Mouse (Mus musculus) forebrain, embryonic 16.5 days (tissue): ENCODE data around the gene Krit1. TPM values are rescaled to one million over a fixed set of nuclear protein-coding genes. Genes with fewer than 3 reads are reported as not detected.
"Not testable (repeated sequence)": the region's sequence is repeated elsewhere in the genome, so short reads cannot be mapped to it uniquely, and the experiment has no call there.

ENCODE experiments used
- ATAC-seq: fragments of 200-750 bp; cut with Nextera tagmentation; 2 replicates; pipeline ENCODE4 v1.8.0; 2017; ENCODE audit warnings: mild to moderate bottlenecking, moderate library complexity
- H3K27ac ChIP-seq: fragments of 300-500 bp; sonication (generic); 2 replicates; pipeline ENCODE4 v1.5.1; 2014; ENCODE audit warnings: low read length, control low read depth
- H3K27me3 ChIP-seq: fragments of 300-500 bp; sonication (generic); replicated peaks from 2 replicates; pipeline ENCODE4 v1.6.1; 2014; ENCODE audit warnings: low read length; ENCODE audit not compliant: control insufficient read depth, insufficient read depth
- H3K36me3 ChIP-seq: fragments of 300-500 bp; sonication (generic); 2 replicates; pipeline ENCODE4 v1.6.1; 2014; ENCODE audit not compliant: control insufficient read depth, insufficient read depth
- H3K4me1 ChIP-seq: fragments of 300-500 bp; sonication (generic); replicated peaks from 2 replicates; pipeline ENCODE4 v1.6.1; 2014; ENCODE audit warnings: low read length; ENCODE audit not compliant: control insufficient read depth, insufficient read depth
- H3K4me2 ChIP-seq: fragments of 300-500 bp; sonication (generic); 2 replicates; pipeline ENCODE4 v1.6.1; 2014; ENCODE audit warnings: mild to moderate bottlenecking, low read length, control low read depth
- H3K4me3 ChIP-seq: fragments of 300-500 bp; sonication (generic); replicated peaks from 2 replicates; pipeline ENCODE4 v1.5.1; 2014; ENCODE audit warnings: mild to moderate bottlenecking, low read length, control low read depth
- H3K9ac ChIP-seq: fragments of 300-500 bp; sonication (generic); replicated peaks from 2 replicates; pipeline ENCODE4 v1.6.1; 2014; ENCODE audit warnings: low read depth, low read length, control low read depth
- H3K9me3 ChIP-seq: fragments of 300-500 bp; sonication (generic); 2 replicates; pipeline ENCODE4 v1.6.1; 2016; ENCODE audit warnings: low read length; ENCODE audit not compliant: control insufficient read depth
- WGBS: fragments of 180-500 bp; shearing (Covaris S2); extraction: QIAGEN DNeasy Blood & Tissue Kit; methylation state at CpG from one replicate; pipeline ENCODE4 v1.1.7; 2014; 5-methylcytosine and 5-hydroxymethylcytosine counted together
- polyA plus RNA-seq: library from polyadenylated mRNA; unstranded; fragments of >200 nt; fragmentation: Nextera tagmentation; extraction: Ambion mirVana; gene quantifications from 2 replicates; pipeline ENCODE4 v1.2.1, GENCODE M21; 2015

The Krit1 gene
- polyA plus RNA-seq, result 68.8 and 72.8 TPM in 2 replicates

DNA sequence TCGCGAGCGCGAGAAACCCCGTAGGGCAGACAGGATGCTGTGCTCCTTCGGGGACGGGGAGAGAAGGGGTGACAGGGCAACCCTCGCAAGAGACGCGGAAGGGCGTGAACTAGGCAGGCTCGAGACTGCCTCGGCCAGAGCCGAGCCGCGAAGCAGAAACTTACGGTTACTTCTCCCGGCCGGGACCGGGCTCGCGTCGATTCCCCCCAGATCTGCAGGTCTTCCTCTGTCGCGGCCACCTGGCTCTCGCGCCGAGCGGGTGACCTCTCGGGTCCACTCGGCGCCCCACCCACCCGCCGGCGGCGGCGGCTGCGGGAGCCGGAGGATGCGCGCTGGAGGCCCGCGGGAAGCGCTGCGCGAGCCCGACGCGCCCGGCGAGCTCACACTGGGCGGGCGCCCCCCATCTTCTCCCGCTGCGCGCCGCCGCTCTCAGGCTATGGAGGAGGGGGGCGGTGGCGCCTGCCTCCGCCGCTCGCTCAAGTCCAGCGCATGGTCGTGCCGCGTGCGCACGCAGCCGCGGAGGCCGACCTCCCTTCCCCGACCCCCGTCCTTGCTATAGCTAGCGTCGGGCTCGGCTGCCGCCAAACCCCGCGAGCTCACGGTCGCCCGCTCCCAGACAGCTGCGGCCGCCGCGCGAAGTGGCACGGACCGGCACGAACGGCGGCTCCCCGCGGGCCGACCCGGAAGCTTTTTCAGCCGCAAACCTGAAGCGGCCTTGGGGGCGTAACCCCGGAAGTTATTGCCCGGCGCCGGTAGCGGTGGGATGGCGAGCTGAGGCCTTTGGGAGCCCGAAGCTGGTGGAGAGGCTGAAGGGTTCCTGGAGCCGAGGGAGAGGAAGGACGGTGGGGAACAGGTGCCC lies at the start of gene Krit1, which contains the start of gene Ankib1:
Gene Krit1, plus strand, starts transcription at position 752 of the 859 bp plus-strand sequence.
Gene Ankib1, minus strand, starts transcription at position 493 of the 859 bp plus-strand sequence.
- Histone ChIP-seq H3K36me3 (no peaks in the 10 kb centered on the region), H3K4me1 (peaks cover 9% of the 10 kb centered on the region), H3K9ac (peak within 1 kb of the TSS; percentile 80), H3K27me3 (no peaks in the 10 kb centered on the region), H3K9me3 (no peaks in the 10 kb centered on the region), H3K4me3 (peak within 1 kb of the TSS; percentile 85), H3K27ac (peak within 1 kb of the TSS; percentile 89), H3K4me2 (peak within 1 kb of the TSS; percentile 73)
- WGBS, result 0% methylated on average over 79 of the region's 109 CpGs
- ATAC-seq, result peak; percentile 95

DNA sequence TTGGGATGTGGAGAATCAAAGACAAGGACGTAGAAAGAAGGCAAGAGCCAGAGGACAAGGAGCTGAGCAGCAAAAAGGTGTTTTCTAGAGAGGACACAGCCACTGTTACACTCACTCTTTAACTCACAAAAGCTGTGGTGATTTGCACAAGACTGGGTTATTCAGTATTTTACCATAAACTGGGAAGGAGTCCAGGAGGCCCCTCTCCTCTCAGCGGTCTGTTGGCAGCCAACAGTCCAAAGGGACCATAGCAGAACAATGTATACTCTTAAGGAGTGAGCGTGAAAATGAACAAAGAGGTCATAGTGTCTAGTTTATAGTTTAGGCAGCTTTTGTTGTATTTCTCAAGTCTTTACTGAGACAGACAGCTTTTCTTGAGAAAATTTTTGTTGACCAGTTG lies 31.5 kb upstream of the Krit1 start:
- no peak overlapping the region for H3K9ac ChIP-seq
- H3K36me3 ChIP-seq, result no peaks in the 10 kb centered on the region
- peak; percentile 67 for ATAC-seq
- 24% methylated on average over 3 of the region's 3 CpGs for WGBS
- no peak overlapping the region for H3K27ac ChIP-seq
- H3K27me3 ChIP-seq, result no peaks in the 10 kb centered on the region
- H3K4me1 ChIP-seq, result peaks cover 10% of the 10 kb centered on the region
- H3K4me2 ChIP-seq, result no peak overlapping the region
- H3K4me3 ChIP-seq, result no peak overlapping the region
- H3K9me3 ChIP-seq, result no peaks in the 10 kb centered on the region

DNA sequence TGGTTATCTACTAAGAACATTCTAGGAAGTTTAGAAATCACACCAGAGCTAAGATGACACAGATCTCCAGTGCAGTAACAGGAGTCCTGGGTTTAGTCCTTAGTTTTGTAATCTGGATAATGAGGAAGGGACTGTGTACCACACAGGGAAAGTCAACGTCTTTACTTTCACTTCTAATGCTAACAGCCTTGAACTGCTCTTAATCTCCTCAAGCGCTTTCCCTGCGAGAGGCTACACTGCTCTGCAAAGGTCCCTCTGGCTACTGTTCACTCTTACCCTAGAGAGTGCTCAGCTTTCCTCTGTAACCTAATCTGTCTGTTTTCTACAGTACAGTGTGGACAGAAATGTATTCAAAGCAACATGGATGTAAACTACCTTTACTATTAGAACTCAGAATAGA lies 31.0 kb upstream of the Krit1 start:
- no peaks in the 10 kb centered on the region for H3K27me3 ChIP-seq
- H3K4me2 ChIP-seq, result no peak overlapping the region
- H3K4me1 ChIP-seq, result peaks cover 10% of the 10 kb centered on the region
- H3K9ac ChIP-seq, result no peak overlapping the region
- peak; percentile 55; the same call in 1 of the 2 replicates for ATAC-seq
- no peaks in the 10 kb centered on the region for H3K9me3 ChIP-seq
- WGBS, result 21% methylated on average over 3 of the region's 3 CpGs
- no peaks in the 10 kb centered on the region for H3K36me3 ChIP-seq
- no peak overlapping the region for H3K4me3 ChIP-seq
- H3K27ac ChIP-seq, result no peak overlapping the region

- no peak overlapping the region for H3K9ac ChIP-seq
- peaks cover 6% of the 10 kb centered on the region for H3K4me1 ChIP-seq
- H3K27ac ChIP-seq, result no peak overlapping the region
- H3K4me2 ChIP-seq, result no peak overlapping the region
- H3K4me3 ChIP-seq, result no peak overlapping the region
- ATAC-seq, result no peak
- no peaks in the 10 kb centered on the region for H3K9me3 ChIP-seq
- H3K27me3 ChIP-seq, result no peaks in the 10 kb centered on the region
- no peaks in the 10 kb centered on the region for H3K36me3 ChIP-seq
These were observed 20.3 kb upstream of the Krit1 start for GRCm38 (mm10) chr5:3782670-3783069.

DNA sequence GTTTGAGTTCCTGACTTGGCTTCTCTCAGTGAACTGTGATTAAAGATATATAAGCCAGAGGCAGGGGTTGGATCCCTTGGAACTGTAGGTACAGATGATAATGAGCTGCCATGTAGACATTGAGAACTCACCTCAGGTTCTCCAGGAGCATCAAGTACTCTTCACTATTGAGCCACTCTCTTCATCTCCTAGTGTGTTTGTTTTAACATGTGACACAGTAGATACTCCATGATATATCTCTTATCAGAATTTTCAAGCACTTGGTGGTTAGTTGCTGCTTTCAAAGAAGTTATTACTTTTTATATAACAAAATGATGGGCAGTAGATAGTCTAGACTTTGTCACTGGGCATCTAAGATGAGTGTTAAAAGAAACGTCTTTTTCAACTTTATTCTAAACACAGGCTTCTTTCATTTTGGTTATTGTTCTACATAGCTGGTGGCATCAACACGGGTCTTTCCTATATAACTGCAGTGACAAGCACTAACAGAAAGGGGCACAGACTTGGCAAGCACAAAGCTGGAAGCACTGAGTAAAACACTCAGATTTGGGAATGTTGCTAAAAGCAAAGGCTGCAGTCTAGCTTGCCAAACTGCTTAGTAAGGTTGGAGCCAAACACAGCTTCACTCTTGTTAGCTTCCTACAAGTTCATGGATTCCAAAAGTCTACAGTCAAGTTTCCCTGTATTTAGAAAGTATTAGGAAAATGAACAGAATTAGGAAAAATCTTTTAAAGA lies 18.9 kb upstream of the Krit1 start:
- Histone ChIP-seq H3K27ac (no peak overlapping the region), H3K9me3 (no peaks in the 10 kb centered on the region), H3K4me3 (no peak overlapping the region), H3K27me3 (no peaks in the 10 kb centered on the region), H3K36me3 (no peaks in the 10 kb centered on the region), H3K9ac (no peak overlapping the region), H3K4me1 (peaks cover 6% of the 10 kb centered on the region), H3K4me2 (no peak overlapping the region)
- 60% methylated on average over 2 of the region's 2 CpGs for WGBS
- ATAC-seq, result 0 out of 2 replicates have a peak, but pooled peaks have one; percentile 52

GRCm38 (mm10) chr5:3784751-3785496 lies 18.1 kb upstream of the Krit1 start:
- Histone ChIP-seq H3K9ac (no peak overlapping the region), H3K27me3 (no peaks in the 10 kb centered on the region), H3K36me3 (no peaks in the 10 kb centered on the region), H3K4me1 (peaks cover 6% of the 10 kb centered on the region), H3K4me3 (no peak overlapping the region), H3K9me3 (no peaks in the 10 kb centered on the region), H3K4me2 (no peak overlapping the region), H3K27ac (no peak overlapping the region)
- ATAC-seq, result no peak
- 10% methylated on average over 1 of the region's 1 CpGs for WGBS

DNA sequence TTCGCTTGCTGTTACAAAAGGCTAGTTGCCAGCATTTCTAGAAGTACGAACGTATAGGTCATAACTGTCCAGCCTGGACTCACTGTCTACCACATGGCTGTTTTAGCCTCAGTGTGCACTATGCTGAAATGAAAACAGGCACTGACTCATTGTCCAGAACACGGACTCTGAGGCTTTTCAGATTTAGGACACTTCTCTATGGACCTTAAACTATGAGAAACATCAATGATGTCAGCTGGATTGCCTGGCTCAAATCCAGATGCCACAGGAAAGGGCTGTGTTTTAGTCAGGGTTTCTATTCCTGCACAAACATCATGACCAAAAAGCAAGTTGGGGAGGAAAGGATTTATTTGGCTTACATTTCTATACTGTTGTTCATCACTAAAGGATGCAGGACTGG lies 15.4 kb upstream of the Krit1 start:
- H3K4me2 ChIP-seq, result no peak overlapping the region
- H3K27ac ChIP-seq, result no peak overlapping the region
- ATAC-seq, result no peak
- no peak overlapping the region for H3K9ac ChIP-seq
- no peaks in the 10 kb centered on the region for H3K27me3 ChIP-seq
- H3K36me3 ChIP-seq, result no peaks in the 10 kb centered on the region
- no peaks in the 10 kb centered on the region for H3K9me3 ChIP-seq
- H3K4me1 ChIP-seq, result peaks cover 6% of the 10 kb centered on the region
- WGBS, result 80% methylated on average over 4 of the region's 4 CpGs
- no peak overlapping the region for H3K4me3 ChIP-seq

- H3K27me3 ChIP-seq, result no peaks in the 10 kb centered on the region
- ATAC-seq, result no peak
- no peak overlapping the region for H3K27ac ChIP-seq
- no peaks in the 10 kb centered on the region for H3K9me3 ChIP-seq
- no peaks in the 10 kb centered on the region for H3K4me1 ChIP-seq
- H3K4me2 ChIP-seq, result no peak overlapping the region
- no peak overlapping the region for H3K9ac ChIP-seq
- H3K36me3 ChIP-seq, result no peaks in the 10 kb centered on the region
- H3K4me3 ChIP-seq, result no peak overlapping the region
These were observed 11.9 kb upstream of the Krit1 start for GRCm38 (mm10) chr5:3791048-3791447.

DNA sequence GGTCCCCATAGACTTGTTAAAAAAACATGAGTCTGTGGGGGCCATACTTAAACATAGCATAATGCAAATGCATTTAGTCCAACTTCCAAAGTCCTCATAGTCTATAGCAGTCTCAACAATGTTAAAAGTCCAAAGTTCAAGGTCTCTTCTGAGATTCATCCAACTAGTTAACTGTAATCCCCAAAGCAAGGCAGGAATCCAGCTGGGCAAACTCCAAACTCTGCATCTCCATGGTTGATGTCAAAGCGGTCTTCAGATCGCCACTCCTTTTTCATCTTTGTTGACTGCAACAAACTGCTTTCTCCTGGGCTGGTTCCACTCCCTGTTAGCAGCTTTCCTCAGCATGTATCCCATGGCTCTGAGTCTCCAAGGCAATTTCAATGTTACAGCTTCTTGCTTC lies 5.9 kb upstream of the Krit1 start:
- H3K9ac ChIP-seq, ATAC-seq, H3K36me3 ChIP-seq, H3K4me2 ChIP-seq, H3K9me3 ChIP-seq, H3K27me3 ChIP-seq, H3K4me3 ChIP-seq, H3K4me1 ChIP-seq, H3K27ac ChIP-seq: not testable (repeated sequence)
- WGBS, result 95% methylated on average over 2 of the region's 2 CpGs
